Mouse (Mus musculus) right cerebral cortex, postnatal 4 days (tissue): Measurements from ENCODE around the gene Arv1.

Source experiments
- DNase-seq: peaks from one replicate; pipeline ENCODE4 v3.0.0-alpha.2; 2022

Gene Arv1

DNA sequence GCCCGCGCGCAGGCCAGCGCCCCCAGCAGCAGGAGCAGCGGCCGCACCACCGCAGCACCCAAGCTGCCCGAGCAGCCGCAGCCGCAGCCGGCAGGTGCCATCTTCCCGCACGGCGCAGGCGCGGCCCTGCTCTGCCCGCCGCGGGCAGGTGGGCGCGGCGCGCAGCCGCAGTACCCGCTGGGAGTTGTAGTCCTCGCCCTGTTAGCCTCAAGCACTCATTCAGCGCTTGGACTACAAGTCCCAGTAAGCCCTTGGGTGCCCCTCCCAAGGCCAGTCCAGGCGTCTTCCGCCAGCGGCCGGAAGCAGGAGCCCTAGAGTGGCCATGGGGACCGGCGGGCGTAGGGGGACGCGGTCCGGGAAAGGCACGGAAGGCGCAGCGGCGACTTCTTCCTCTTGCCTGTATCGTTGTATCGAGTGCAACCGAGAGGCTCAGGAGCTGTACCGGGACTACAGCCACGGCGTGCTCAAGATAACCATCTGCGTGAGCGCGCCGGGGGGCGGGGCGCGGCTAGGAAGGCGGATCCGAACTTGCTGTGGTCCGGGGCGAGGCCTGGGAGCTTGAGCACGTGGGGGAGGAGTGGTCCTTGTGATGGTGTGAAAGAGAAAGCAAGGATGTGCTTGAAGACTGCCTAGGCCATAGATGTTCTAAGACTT lies at the start of gene Arv1, which contains the start of gene Ttc13:
Arv1 (plus strand) TSS at position 278 of the 654 bp plus-strand sequence.
Ttc13 (minus strand) TSS at position 122 of the 654 bp plus-strand sequence.
- DNase-seq = peak; percentile 89

DNA sequence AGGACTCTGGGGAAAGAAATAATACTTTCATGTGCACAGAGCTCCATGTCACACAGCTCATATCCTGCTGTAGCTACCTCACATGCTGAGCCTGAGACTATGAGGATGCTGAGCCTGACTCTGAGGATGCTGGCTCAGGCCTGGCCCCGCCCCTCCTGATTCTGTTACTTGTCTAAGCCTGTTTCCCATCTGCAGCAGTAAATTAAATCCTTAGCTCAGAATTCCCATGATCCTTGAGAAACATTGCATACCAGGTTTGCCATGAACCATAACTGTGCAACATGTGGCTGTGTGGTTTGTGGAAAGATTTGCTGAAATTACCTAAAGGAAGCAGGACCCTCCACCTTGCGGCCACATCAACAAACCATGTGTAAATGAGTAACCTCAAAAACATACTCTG lies 49.6 kb upstream of the Arv1 start:
- DNase-seq = no peak

DNA sequence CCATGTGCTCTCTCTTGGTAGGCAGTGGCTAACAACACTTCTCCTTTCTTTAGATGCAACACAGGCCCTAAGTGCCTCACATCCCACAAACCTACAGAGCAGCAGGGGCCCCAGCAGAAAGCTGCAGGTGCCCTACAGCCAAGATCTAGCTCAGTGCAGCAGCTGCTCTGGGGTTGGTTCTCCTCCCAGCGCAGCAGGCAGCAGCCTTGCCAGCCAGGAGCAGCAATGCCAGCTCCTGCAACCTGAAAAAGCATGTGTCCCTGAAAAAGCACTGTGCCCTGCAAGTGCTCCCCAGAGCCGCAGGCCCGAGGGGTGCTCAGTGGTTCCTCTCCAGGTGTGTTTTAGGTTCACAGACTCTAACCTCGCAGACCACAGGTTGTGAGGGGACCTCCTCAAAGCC lies 45.3 kb upstream of the Arv1 start:
- DNase-seq = no peak

DNA sequence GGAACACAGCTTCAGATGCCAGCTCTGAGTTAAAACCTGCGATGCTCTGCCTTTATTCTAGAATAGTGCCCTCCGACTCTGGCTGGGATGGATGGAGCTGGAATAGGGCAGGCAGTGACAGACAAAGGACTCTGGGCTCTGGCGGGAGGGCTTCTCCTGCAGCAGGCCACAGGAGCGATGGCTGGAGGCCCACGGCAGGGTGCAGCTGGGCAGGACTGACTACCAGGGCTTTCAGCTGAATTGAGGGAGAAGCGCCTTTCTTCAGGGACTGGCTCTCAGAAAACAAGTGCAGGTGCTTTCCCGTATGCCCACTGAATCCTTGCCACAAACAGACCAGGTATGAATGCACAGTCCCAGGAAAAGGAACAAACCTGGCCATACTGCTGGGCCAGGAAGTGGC lies 44.9 kb upstream of the Arv1 start:
- DNase-seq = peak; percentile 46

DNA sequence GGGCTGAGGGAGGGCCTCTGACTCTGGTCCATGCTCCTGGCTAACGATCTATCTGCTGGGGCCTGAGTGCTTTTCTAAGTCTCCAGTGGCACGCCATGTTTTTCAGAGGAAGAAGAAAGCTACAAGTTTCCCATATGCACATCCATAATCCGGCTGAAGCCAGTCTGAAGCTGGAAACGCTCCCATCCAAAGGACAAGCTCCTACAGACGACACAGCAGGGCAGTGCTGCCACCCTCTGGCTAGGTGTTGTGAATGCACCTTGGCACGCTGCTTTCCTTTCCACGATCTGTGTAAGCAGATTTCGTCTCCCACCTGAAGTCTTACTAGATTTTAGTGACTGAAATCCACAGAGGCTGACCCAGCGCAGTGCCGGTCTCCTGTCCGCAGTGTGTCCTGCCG lies 44.5 kb upstream of the Arv1 start:
- peak; percentile 89 for DNase-seq

DNA sequence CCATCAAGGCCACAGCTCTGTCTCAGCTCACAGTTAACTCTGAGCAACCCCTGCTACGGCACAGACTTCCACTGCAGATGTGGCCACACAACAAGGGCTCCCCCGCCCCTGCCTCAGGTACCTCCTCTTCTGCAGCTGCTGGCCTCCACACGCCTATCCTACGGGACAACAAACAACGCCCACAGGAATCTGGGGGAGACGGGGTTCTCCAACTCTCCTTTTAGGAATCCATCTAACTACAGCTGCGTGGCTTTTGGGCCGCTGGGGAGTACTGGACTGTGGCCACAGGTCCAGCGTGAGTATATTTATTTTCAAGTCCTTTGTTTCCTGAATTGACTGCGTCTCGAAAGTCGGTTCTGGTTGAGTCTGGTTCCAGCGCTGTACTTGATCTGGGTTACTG lies 43.7 kb upstream of the Arv1 start:
- DNase-seq = no peak

DNA sequence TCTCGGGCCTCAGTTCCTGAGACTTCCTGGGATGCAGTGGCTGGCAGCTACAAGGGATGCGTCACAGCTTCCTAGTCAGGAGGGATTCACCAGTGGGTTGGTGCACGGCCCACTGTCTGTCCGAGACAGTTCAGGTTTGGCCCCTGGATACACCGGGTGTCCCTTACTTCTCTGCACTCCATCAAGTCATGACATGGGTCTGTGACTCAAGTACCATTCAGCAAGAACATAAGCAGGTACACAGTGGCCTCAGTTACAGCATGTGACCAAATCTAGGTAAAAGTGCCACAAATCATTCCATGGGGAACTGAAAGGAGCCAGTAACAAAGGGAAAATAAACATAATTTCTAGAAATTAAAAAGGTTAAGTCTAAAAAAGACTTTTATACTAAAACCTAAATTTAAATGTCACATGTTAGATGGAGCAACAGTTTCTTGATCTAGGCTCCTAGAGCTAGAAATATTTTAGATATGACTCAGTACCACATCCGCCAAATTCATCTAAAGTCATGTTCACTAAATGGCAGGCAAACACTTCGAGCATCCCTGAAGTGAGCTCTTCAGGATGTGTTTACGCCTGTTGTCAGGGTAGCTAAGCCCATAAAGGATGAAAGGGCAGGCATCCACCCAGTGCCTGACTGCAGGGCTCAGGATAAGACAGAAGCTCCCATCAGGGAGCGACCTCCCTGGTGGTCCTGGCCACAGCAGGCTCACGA lies 40.7 kb upstream of the Arv1 start:
- DNase-seq = no peak

DNA sequence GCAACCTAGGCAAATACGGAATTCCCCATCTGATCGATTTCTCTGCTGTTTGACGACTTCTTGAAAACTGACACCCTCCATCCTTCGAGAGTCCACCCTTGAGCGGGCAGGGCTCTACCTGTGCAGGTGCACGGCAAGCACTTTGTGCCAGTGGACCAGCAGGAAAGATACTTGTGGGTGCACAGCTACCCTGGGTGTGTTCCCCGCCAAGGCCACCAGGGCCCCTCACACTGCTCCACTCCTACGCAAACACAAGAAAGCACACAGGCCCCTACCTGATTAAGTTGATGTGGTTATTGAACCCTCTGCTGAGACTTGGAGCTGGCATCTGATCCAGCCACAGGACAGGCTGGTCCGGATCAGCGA lies 40.2 kb upstream of the Arv1 start:
- no peak for DNase-seq

DNA sequence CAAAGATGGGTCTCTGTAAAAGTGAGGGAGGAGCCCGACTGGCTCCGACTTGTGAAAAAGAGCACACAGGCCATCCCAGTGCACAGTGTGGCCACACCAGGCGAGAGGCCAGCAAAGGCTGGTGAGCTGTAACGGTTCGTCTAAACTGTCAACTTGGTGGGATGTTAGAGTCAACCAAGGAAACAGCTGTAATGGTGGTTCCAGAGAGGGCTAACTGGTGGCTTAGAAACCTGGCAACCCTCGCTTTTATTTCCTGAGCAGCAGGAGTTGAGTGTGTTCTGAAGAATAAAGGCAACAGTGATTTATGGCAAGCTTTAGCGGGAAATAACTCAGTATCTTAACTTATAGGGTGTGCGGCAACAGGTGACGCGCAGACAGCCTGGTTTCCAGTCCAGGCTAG lies 39.7 kb upstream of the Arv1 start:
- no peak for DNase-seq

DNA sequence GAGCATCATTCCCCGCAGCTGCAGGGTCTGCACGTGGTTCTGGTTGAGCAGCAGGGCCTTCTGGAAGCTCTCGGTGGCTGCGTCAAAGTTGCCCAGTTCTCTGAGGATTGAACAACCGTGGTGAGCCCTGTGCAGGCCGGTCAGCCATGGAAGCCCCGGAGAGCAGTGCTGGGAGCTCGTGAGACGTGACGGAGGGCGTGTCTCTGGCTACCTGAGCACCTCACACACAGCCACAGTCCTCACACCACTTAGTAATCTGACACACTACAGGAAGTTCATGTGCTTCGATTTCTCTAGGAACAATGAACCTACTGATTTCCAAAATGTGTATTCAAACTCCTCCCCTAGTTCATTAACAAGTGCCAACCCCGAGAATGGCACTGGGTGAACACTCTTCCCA lies 33.0 kb upstream of the Arv1 start:
- no peak for DNase-seq

DNA sequence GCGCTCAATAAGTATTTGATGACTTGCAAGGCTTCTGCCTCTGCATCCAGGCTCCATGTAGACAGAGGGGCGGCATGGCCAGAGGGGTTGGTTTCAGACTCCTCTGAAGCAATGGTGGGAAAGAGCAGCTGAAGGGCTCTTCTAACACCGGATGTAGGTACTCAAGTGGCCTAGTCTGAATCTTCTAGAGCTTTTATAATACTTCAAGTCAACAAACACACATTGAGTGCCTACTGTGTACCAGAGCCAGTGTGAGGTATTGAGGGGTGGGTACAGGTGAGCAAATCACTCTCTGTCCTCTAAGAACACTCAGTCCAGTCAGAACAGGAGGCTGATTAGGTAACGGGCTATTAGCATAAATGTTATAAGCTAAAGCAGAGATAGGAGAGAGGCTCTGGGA lies 30.2 kb upstream of the Arv1 start:
- DNase-seq = no peak

DNA sequence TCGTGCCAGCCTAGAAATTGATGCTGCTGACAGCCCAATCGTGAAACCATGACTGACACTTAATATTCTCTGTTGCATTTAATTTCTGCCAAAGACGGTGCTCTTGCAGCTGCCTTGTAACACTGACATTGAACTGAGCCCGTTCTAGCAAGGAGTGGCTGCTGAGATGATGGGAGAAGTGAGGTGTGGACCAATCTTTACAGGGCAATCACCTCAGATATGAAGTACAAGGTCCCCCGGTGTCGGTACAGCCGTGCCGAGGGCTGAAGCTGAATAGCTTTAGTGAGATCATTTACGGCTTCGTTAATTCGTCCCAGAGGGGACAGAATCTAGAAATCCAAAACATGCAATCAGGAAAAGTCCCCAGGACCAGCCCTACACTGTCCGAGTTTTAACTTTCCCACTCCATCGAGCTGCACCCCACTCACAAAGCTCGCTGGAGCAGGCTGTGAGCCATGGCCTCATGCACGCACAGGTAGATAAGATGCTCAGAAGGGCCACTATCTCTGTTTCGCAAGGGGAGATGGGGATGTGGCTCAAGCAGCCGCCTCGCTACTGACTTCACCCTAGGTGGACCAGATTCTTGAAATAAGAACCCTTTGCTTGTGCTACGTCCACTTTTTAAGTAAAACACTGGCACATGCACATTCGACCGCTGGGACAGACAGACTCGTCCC lies 26.4 kb upstream of the Arv1 start:
- DNase-seq = no peak

DNA sequence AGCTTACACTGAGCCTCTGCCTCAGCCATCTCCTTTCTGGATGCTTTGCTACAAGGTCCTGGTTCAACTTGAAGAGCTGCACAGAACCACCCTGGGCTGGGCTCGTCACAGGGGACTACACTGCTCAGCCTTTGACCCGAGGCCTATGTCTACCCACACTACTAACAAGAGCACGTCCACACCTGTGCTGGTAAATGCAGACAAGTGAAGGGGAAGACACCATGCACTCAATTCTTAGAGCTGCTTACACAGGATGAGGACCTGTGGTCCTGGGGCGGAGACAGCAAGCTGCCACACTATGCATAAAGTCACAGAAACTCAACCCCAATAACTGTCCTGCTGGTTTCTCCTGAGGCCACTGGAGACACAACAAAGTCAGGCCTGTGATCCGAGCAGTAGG lies 21.7 kb upstream of the Arv1 start:
- DNase-seq = no peak

DNA sequence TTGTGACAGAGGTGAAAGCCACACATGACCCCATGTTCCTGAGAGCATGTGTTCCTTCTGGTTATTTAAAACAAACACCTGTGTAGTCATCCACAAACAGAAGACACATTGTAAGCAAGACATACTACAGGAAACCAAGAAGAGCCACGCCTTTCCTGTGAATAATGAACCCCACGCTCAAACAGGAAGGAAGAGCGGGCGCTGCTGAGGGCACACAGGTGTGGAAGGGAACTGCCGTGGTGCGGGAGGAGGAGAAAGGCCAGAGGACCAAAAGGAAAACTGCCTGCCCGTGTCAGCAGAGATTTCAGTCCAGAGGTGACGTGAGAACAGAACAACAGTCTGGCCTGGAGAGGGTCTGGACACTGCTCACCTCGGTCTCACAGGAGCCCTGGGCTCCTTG lies 20.9 kb upstream of the Arv1 start:
- no peak for DNase-seq

DNA sequence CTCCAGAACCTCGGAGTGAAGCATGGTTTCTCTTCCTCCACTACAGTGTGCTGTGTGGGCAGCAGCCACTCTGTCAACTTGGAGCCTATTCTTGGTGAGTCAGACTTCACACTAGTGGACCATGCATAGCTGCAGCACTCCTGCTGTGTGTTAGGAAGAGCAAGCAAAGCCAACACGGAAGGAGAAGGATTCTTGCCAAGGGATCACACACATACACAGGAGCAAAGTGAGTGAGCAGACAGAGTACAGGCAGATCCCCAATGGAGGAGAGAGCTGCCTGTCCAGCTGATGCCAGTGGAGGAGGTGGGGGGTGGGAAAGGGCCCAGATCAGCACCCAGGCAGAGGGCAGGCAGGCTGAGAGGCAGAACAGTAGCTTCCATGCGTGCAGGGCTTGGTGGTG lies 19.8 kb upstream of the Arv1 start:
- no peak for DNase-seq

DNA sequence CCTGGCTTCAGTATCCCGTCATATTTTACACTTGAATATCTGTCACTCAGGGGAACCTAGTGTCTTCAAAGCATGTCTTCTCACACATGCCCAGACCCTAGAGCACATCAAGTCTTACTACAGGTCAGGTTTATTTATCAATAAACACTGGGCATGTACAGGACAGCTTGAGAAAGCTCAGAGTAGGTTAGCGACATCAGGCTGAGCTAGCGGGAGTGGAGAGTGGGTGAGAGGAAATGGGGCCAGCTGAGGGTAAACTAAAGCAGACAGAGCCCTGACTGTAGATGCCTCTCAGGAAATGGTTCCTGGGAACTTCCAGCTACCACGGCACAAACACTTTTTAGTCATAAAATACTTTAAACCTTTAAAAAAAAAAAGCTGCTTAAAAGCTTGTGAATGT lies 18.4 kb upstream of the Arv1 start:
- DNase-seq = no peak

DNA sequence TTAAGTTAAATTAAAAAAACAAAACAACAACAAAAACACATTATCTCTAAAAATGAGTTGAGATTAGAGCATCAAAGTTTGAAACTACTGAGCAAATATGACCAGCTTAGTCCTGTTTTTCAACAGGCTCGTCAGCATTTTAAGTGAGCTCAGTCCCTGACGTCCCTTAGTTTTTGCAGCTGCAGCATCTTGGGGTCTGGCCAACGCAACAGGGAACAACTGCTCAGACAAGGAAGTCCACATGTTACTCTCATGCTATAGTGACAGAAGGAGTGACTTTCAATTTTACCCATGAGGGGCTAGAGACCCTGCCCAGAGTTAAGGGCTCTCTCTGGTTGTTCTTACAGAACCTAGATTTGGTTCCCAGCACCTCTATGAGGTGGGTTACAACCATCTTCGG lies 17.6 kb upstream of the Arv1 start:
- DNase-seq = no peak

DNA sequence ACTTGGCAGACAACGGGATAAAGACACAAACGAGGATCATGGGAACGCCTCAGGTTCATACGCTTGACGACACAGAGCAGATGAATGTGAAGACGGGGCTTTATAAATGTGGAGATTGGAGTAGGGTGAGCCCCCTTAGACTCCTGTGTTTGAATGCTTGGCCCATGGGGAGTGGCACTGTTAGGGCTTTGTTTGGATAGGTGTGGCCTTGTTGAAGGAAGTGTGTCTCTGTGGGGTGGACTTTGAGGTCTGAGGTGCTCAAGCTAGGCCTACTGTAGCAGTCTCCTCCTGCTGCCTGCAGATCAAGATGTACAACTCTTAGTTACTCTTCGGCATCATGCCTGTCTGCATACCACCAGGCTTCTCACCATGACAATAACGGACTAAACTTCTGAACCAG lies 16.1 kb upstream of the Arv1 start:
- DNase-seq = no peak

DNA sequence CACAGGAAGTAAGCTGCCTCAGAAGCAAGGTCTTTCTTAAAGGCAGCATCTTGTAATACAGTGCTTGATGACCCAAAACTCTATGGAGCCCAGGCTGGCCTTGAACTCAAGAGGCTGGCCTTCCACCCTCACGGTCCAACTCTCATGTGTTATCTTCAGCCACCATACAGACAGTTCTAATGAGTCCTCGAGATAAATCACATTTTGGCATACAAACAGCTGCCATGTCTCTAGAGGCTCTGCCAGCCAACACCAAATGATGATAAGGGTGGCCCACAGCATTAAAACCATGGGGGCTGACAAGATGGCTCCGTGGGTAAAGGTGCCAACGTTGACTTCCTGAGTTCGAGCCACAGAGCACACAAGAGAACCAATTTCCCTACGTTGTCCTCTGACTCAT lies 8.7 kb upstream of the Arv1 start:
- no peak for DNase-seq

DNA sequence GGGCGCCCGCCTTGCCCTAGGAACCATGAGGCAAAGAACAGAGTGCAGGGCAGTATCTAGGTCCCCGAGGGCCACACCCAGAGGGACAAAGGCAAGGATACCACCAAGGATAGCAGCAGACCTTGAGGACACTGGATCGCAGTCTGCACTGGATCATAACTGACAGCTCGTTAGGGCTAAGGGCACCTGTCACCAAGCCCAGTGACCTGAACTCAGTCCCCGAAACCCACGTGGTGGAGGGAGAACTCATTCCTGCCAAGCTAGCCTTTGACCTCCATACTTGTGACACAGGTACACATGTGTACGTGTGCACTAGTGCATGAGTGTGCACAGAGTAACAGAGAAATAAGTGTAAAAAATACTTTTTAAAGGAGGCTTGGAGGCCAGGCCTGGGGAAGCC lies 6.2 kb upstream of the Arv1 start:
- DNase-seq = no peak

DNA sequence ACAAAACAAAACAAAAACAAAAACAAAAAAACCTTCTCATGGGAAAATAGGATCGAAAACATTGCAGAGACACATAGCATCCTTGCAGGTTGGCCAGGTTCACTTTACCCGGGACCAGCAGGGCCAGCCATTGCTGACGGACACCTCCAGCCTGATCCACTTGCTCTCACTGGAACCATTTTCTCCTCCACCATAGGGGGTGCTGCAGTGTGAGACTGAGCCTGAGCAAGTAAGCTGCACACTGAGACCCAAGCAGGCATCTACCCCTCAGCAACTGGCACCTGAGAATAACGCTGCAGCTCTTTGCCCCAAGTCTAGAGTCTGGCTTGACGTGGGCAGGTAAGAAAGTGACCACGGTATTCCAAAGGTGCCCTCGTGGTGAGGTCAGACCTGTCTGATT lies 1.8 kb upstream of the Arv1 start:
- DNase-seq = no peak

DNA sequence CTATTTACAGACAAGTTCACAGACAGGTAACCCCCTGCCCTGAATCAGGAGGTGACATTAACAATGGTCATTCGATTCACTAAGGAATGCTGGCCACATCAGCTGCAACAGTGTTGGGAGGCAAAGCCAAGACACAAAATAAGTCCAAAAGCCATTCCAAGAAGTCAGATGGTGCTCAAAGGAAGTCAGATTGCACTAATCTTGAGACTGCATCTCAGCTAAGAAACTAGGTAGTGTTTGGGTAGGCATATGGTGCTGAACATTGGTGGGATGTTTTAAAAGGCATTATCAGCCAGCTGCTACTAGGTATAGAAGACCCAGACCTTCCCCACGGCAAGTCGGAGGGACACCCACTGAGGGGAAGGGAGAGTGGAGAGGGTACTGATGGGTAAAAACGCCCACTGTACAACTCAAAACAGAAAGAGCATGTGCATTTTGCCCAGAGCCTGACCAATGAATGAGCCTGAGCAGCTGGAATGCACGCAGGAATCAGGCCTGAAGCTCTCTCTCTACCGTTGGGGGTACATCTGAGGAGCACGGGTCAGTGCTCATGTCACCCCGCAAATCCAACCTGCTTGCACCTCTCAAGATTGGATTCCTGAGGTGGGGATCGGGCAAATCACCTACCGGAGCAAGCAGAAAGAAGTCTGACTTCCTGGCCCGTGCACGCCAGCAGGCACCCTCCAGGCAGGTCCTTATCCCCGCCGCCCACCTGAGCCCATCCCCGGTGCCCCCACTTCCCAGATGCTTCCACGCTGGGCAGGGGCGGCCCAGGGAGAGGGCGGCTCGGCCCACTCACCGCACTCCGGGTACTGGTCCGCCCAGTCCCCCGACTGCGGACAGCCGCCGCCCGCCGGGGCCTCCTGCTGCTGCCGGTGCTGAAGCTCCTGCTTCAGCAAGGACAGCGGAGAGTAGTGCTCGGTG lies 739 bp upstream of the Arv1 start:
- no peak for DNase-seq

DNA sequence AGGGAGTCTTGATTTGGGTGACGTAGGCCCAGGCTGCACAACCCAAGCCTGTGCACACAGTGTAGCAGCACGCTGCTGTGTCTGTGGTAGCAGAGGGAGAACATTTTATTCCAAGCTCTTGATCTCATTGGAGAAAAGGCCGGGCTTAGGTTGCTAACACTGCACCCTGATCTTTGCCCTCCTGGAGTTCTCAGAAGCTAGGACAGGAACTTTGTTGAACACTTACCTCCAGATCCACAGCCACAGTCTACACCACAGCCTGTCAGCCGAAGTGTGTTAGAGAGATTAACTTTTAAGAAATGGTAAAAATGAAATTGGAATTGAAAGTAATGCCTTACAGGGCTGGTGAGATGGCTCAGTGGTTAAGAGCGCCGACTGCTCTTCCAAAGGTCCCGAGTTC lies 2.4 kb downstream of the Arv1 start:
- DNase-seq = no peak
